Mouse (Mus musculus) heart, postnatal 0 days (tissue): Measurements from ENCODE around the gene Dll3.

Source experiments
- CTCF ChIP-seq: IDR thresholded peaks from 2 replicates; pipeline ENCODE4 v1.5.1; 2016; ENCODE audit warnings: antibody characterized with exemption, control low read depth, low read depth
- EP300 ChIP-seq: IDR thresholded peaks from 2 replicates; pipeline ENCODE4 v1.6.1; 2016; ENCODE audit warnings: antibody characterized with exemption, low read depth

DNA sequence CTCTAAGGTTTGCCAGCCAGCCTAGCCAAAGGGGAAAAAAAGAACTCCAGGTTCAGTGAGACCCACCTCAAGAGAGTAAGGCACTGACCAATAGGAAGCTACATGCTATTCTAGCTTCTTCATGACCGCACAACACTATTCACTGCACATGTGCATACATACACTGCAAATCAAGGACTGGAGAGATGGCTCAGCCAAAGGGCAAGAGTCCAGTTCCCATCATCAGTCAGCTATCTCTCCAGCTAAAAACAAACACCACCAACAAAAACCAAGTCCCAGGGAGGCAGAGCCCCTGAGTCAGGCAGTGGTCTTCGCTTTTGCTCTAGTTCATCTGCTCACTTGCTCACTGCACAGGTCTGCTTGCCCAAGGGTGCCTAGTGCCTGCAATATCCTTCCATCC lies 26.2 kb upstream of the Dll3 start:
- no peak for TF ChIP-seq CTCF
- TF ChIP-seq EP300 = no peak
